Mouse (Mus musculus) gastrocnemius, postnatal 14 days (tissue): Measurements from ENCODE around the gene D430042O09Rik. TPM values are rescaled to one million over a fixed set of nuclear protein-coding genes. Genes with fewer than 3 reads are reported as not detected.

ENCODE experiments used
- DNase-seq: peaks from one replicate; pipeline ENCODE4 v3.0.0; 2021; ENCODE audit warnings: mixed read lengths
- intact Hi-C: fragments of 180-260 bp; cut with DNase I; formaldehyde crosslinking; loops from one replicate; pipeline ENCODE4 v1.15.1; 2025; ENCODE audit warnings: low total_unique reads
- total RNA-seq, 2 experiments: library from RNA; stranded (reverse); gene quantifications; 2 replicates each; pipeline ENCODE4 v1.2.3; 2021

The D430042O09Rik gene
- total RNA-seq, 2 experiments from 2014 or later = 5.2 to 6.4 TPM

GRCm38 (mm10) chr7:125846866-125847527 lies 139.3 kb downstream of the D430042O09Rik start:
- peak; percentile 33 for DNase-seq
- intact Hi-C loops = no loop called here

GRCm38 (mm10) chr7:125847528-125847866 lies 139.8 kb downstream of the D430042O09Rik start:
- DNase-seq = no peak
- intact Hi-C loops = no loop called here

GRCm38 (mm10) chr7:125859564-125859963 lies 151.9 kb downstream of the D430042O09Rik start:
- intact Hi-C loops = no loop called here
- DNase-seq = no peak

GRCm38 (mm10) chr7:125860421-125860820 lies 152.7 kb downstream of the D430042O09Rik start:
- no peak for DNase-seq
- intact Hi-C loops = no loop called here

GRCm38 (mm10) chr7:125864026-125864425 lies 156.3 kb downstream of the D430042O09Rik start:
- intact Hi-C loops = no loop called here

GRCm38 (mm10) chr7:125865234-125865633 lies 157.5 kb downstream of the D430042O09Rik start:
- no peak for DNase-seq

More at GRCm38 (mm10) chr7:125864026-125864425, 156.3 kb downstream of the D430042O09Rik start:
- no peak for DNase-seq

GRCm38 (mm10) chr7:125868570-125868969 lies 160.9 kb downstream of the D430042O09Rik start:
- intact Hi-C loops = no loop called here
- no peak for DNase-seq

More at GRCm38 (mm10) chr7:125865234-125865633, 157.5 kb downstream of the D430042O09Rik start:
- intact Hi-C loops = no loop called here

GRCm38 (mm10) chr7:125871404-125872201 lies 163.9 kb downstream of the D430042O09Rik start:
- DNase-seq = no peak
- intact Hi-C loops = no loop called here

- no peak for DNase-seq
- intact Hi-C loops = no loop called here
Measured at GRCm38 (mm10) chr7:125872202-125872580, 164.5 kb downstream of the D430042O09Rik start.

GRCm38 (mm10) chr7:125872874-125873273 lies 165.2 kb downstream of the D430042O09Rik start:
- intact Hi-C loops = no loop called here
- DNase-seq = no peak

- intact Hi-C loops = no loop called here
- DNase-seq = no peak
Measured at GRCm38 (mm10) chr7:125873971-125874495, 166.3 kb downstream of the D430042O09Rik start.

- intact Hi-C loops = no loop called here
- no peak for DNase-seq
Measured at GRCm38 (mm10) chr7:125878040-125878439, 170.4 kb downstream of the D430042O09Rik start.

- intact Hi-C loops = no loop called here
Measured at GRCm38 (mm10) chr7:125883232-125883631, 175.5 kb downstream of the D430042O09Rik start.

GRCm38 (mm10) chr7:125886116-125886680 lies 178.5 kb downstream of the D430042O09Rik start:
- intact Hi-C loops = no loop called here
- DNase-seq = no peak

More at GRCm38 (mm10) chr7:125883232-125883631, 175.5 kb downstream of the D430042O09Rik start:
- no peak for DNase-seq

GRCm38 (mm10) chr7:125887124-125887523 lies 179.4 kb downstream of the D430042O09Rik start:
- no peak for DNase-seq
- intact Hi-C loops = no loop called here

- DNase-seq = no peak
- intact Hi-C loops = no loop called here
Measured at GRCm38 (mm10) chr7:125887761-125888160, 180.1 kb downstream of the D430042O09Rik start.

- DNase-seq = peak; percentile 59
- intact Hi-C loops = no loop called here
Measured at GRCm38 (mm10) chr7:125888373-125888772, 180.7 kb downstream of the D430042O09Rik start.

GRCm38 (mm10) chr7:125893621-125894020 lies 185.9 kb downstream of the D430042O09Rik start:
- no peak for DNase-seq
- intact Hi-C loops = no loop called here

GRCm38 (mm10) chr7:125897059-125897458 lies 189.4 kb downstream of the D430042O09Rik start:
- no peak for DNase-seq
- intact Hi-C loops = no loop called here

- intact Hi-C loops = no loop called here
- DNase-seq = peak; percentile 66
Measured at GRCm38 (mm10) chr7:125899036-125899435, 191.3 kb downstream of the D430042O09Rik start.
